Mouse (Mus musculus) kidney, embryonic 14.5 days (tissue): Measurements from ENCODE around the gene Ate1. TPM values are rescaled to one million over a fixed set of nuclear protein-coding genes. Genes with fewer than 3 reads are reported as not detected.
"Not testable (repeated sequence)": the region's sequence is repeated elsewhere in the genome, so short reads cannot be mapped to it uniquely, and the experiment has no call there.

Experiments
- ATAC-seq: fragments of 200-750 bp; cut with Nextera tagmentation; 2 replicates; pipeline ENCODE4 v1.8.0; 2017; ENCODE audit warnings: moderate number of reproducible peaks, mild to moderate bottlenecking, moderate TSS enrichment, moderate library complexity; ENCODE audit not compliant: low FRiP score, low TSS enrichment
- H3K27ac ChIP-seq: fragments of 300-500 bp; sonication (generic); 2 replicates; pipeline ENCODE4 v1.5.1; 2014; ENCODE audit warnings: low read depth, mild to moderate bottlenecking, low read length, moderate library complexity, mixed read lengths
- H3K27me3 ChIP-seq: fragments of 300-500 bp; sonication (generic); 2 replicates; pipeline ENCODE4 v1.6.1; 2014; ENCODE audit warnings: mild to moderate bottlenecking, low read length; ENCODE audit not compliant: control insufficient read depth, insufficient read depth
- H3K36me3 ChIP-seq: fragments of 300-500 bp; sonication (generic); 2 replicates; pipeline ENCODE4 v1.6.1; 2014; ENCODE audit warnings: low read length, mixed read lengths; ENCODE audit not compliant: control insufficient read depth, insufficient read depth
- H3K4me1 ChIP-seq: fragments of 300-500 bp; sonication (generic); 2 replicates; pipeline ENCODE4 v1.6.1; 2014; ENCODE audit warnings: low read length, mixed read lengths; ENCODE audit not compliant: control insufficient read depth, insufficient read depth
- H3K4me2 ChIP-seq: fragments of 300-500 bp; sonication (generic); replicated peaks from 2 replicates; pipeline ENCODE4 v1.6.1; 2014; ENCODE audit warnings: low read depth, mild to moderate bottlenecking, low read length
- H3K4me3 ChIP-seq: fragments of 300-500 bp; sonication (generic); 2 replicates; pipeline ENCODE4 v1.5.1; 2014; ENCODE audit warnings: mild to moderate bottlenecking, low read length
- H3K9ac ChIP-seq: fragments of 300-500 bp; sonication (generic); 2 replicates; pipeline ENCODE4 v1.6.1; 2014; ENCODE audit warnings: low read depth, mild to moderate bottlenecking, low read length, moderate library complexity
- H3K9me3 ChIP-seq: fragments of 300-500 bp; sonication (generic); 2 replicates; pipeline ENCODE4 v1.6.1; 2016; ENCODE audit warnings: low read length; ENCODE audit not compliant: control insufficient read depth
- WGBS: fragments of 180-500 bp; shearing (Covaris S2); extraction: QIAGEN DNeasy Blood & Tissue Kit; methylation state at CpG from one replicate; pipeline ENCODE4 v1.1.7; 2014; 5-methylcytosine and 5-hydroxymethylcytosine counted together
- polyA plus RNA-seq: library from polyadenylated mRNA; unstranded; fragments of >200 nt; fragmentation: Nextera tagmentation; extraction: Ambion mirVana; gene quantifications from 2 replicates; pipeline ENCODE4 v1.2.1, GENCODE M21; 2014

Ate1 gene
- polyA plus RNA-seq, 1 experiment from 2014 or later: 74.1 TPM

GRCm38 (mm10) chr7:130535174-130535573 is 15.0 kb upstream of the Ate1 start:
- H3K9me3 ChIP-seq: no peaks in the 10 kb centered on the region
- 91% methylated on average over 4 of the region's 4 CpGs for WGBS
- peaks cover 86% of the 10 kb centered on the region for H3K36me3 ChIP-seq
- H3K9ac ChIP-seq: no peak overlapping the region
- no peak overlapping the region for H3K4me2 ChIP-seq
- no peak overlapping the region for H3K27ac ChIP-seq
- no peaks in the 10 kb centered on the region for H3K27me3 ChIP-seq
- no peak for ATAC-seq
- no peaks in the 10 kb centered on the region for H3K4me1 ChIP-seq
- no peak overlapping the region for H3K4me3 ChIP-seq

- Histone ChIP-seq H3K4me3 (no peak overlapping the region), H3K9ac (no peak overlapping the region), H3K4me1 (no peaks in the 10 kb centered on the region), H3K9me3 (no peaks in the 10 kb centered on the region), H3K4me2 (no peak overlapping the region), H3K27me3 (no peaks in the 10 kb centered on the region), H3K27ac (no peak overlapping the region), H3K36me3 (peaks cover 77% of the 10 kb centered on the region)
- peak; percentile 82 for ATAC-seq
- WGBS: 53% methylated on average over 24 of the region's 25 CpGs
Observed at GRCm38 (mm10) chr7:130533316-130534260, 13.4 kb upstream of the Ate1 start.

- ATAC-seq, H3K4me1 ChIP-seq, H3K27me3 ChIP-seq, H3K9me3 ChIP-seq, H3K9ac ChIP-seq, H3K4me3 ChIP-seq, H3K27ac ChIP-seq, H3K4me2 ChIP-seq: not testable (repeated sequence)
- 94% methylated on average over 15 of the region's 15 CpGs for WGBS
- peaks cover 52% of the 10 kb centered on the region for H3K36me3 ChIP-seq
Observed at GRCm38 (mm10) chr7:130531138-130531537, 11.0 kb upstream of the Ate1 start.

- Histone ChIP-seq H3K9me3 (no peaks in the 10 kb centered on the region), H3K4me1 (no peaks in the 10 kb centered on the region), H3K9ac (no peak overlapping the region), H3K4me2 (no peak overlapping the region), H3K4me3 (no peak overlapping the region), H3K27ac (no peak overlapping the region), H3K27me3 (no peaks in the 10 kb centered on the region), H3K36me3 (peaks cover 23% of the 10 kb centered on the region)
- WGBS: 77% methylated on average over 9 of the region's 9 CpGs
- no peak for ATAC-seq
Observed at GRCm38 (mm10) chr7:130527306-130527705, 7.1 kb upstream of the Ate1 start.

GRCm38 (mm10) chr7:130523451-130523850 is 3.3 kb upstream of the Ate1 start:
- H3K27ac ChIP-seq: no peak overlapping the region
- H3K4me1 ChIP-seq: no peaks in the 10 kb centered on the region; the same call in 1 of the 2 replicates
- H3K4me3 ChIP-seq: no peak overlapping the region
- H3K4me2 ChIP-seq: no peak overlapping the region
- no peaks in the 10 kb centered on the region for H3K36me3 ChIP-seq
- H3K9ac ChIP-seq: no peak overlapping the region
- WGBS: 94% methylated on average over 8 of the region's 8 CpGs
- H3K27me3 ChIP-seq: no peaks in the 10 kb centered on the region
- ATAC-seq: no peak
- no peaks in the 10 kb centered on the region for H3K9me3 ChIP-seq

- no peaks in the 10 kb centered on the region for H3K36me3 ChIP-seq
- H3K4me1 ChIP-seq: peaks cover 3% of the 10 kb centered on the region; the same call in 1 of the 2 replicates
- no peaks in the 10 kb centered on the region for H3K27me3 ChIP-seq
- no peak for ATAC-seq
- no peak overlapping the region for H3K4me3 ChIP-seq
- 84% methylated on average over 14 of the region's 14 CpGs for WGBS
- no peak overlapping the region for H3K9ac ChIP-seq
- H3K27ac ChIP-seq: no peak overlapping the region
- H3K4me2 ChIP-seq: no peak overlapping the region
- no peaks in the 10 kb centered on the region for H3K9me3 ChIP-seq
Observed at GRCm38 (mm10) chr7:130520812-130521422, 748 bp upstream of the Ate1 start.

- WGBS: under 1% methylated on average over 88 of the region's 90 CpGs
- Histone ChIP-seq H3K4me3 (peak overlapping the region; percentile 89), H3K27me3 (no peaks in the 10 kb centered on the region), H3K4me2 (peak overlapping the region; percentile 83), H3K9ac (peak overlapping the region; percentile 91), H3K36me3 (0 out of 2 replicates have a peak, but pooled peaks cover 2% of the 10 kb centered on the region), H3K9me3 (no peaks in the 10 kb centered on the region), H3K27ac (peak overlapping the region; percentile 98), H3K4me1 (peaks cover 3% of the 10 kb centered on the region; the same call in 1 of the 2 replicates)
- peak; percentile 98 for ATAC-seq
Observed at GRCm38 (mm10) chr7:130519096-130520048, 797 bp downstream of the Ate1 start.

GRCm38 (mm10) chr7:130518213-130519095 is 1.7 kb downstream of the Ate1 start:
- ATAC-seq: no peak
- H3K27me3 ChIP-seq: no peaks in the 10 kb centered on the region
- H3K4me1 ChIP-seq: peaks cover 3% of the 10 kb centered on the region; the same call in 1 of the 2 replicates
- peak overlapping the region; percentile 98; the same call in 1 of the 2 replicates for H3K27ac ChIP-seq
- no peaks in the 10 kb centered on the region for H3K9me3 ChIP-seq
- H3K4me2 ChIP-seq: peak overlapping the region; percentile 79
- peak overlapping the region; percentile 89 for H3K4me3 ChIP-seq
- 23% methylated on average over 26 of the region's 26 CpGs for WGBS
- H3K9ac ChIP-seq: peak overlapping the region; percentile 91
- H3K36me3 ChIP-seq: peaks cover 7% of the 10 kb centered on the region; the same call in 1 of the 2 replicates
